Mouse (Mus musculus): ENCODE data around the gene Paqr7. TPM values are rescaled to one million over a fixed set of nuclear protein-coding genes. Genes with fewer than 3 reads are reported as not detected.

The Paqr7 gene
- polyA plus RNA-seq, 1 experiment from 2014 or later: 11.5 TPM

DNA sequence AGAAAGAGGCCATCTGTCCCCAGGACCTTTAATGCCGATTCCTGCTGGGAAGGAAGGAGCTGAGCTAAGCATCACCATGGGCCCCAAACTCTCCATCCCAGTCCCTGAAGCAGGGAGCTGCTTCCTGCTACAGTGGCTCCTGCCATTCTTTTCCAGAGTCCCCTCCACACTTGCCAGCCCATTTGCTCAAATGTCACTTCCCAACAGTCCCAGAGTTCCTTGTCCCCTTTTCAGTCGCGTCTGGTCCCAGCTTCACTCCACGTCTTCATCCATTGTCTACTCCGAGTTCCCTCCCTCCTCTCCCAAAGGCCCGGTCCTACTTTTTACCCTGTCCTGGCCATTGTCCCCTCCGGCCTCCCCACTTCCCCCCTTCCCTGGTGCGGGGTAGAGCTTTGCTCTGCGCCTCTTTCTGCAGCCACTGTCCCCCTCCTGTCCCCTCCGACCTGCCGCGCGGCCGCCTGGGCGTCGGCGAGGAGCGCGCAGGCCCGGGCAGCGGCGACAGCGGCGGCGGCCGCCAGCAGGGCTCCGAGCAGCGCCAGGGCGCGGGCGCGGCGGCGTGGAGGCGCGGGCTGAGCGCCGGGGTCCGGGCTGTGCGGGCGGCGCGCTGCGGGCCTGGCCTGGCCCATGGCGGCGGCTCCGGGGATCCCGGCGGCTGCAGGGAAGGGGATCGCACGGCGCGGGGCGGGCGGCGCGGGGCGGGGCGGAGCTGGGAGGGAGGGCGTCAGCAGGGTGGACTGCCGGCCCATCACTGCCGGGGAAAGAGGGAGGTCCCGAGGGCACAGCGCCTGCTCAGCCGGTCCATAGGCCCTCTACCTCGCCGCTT is 55.2 kb downstream of the Paqr7 start, which contains the start of gene Selenon:
TSS of gene Selenon (minus strand) at position 673 of the 823 bp plus-strand sequence.
- ATAC-seq (ENCODE audit: low FRiP score) (peak; percentile 82), DNase-seq (ENCODE audit: low spot score) (peak; percentile 60)
- H3K4me1 ChIP-seq (replicated peaks; ENCODE audit: control insufficient read depth, insufficient read depth, low read length): peaks cover 15% of the 10 kb centered on the region; the same call in 1 of the 2 replicates
- H3K36me3 ChIP-seq (replicated peaks; ENCODE audit: control insufficient read depth, insufficient read depth): peaks cover 27% of the 10 kb centered on the region
- H3K27ac ChIP-seq: peak within 1 kb of the TSS; percentile 90
- H3K4me3 ChIP-seq (replicated peaks; ENCODE audit: low read length): peak within 1 kb of the TSS; percentile 58
- peak within 1 kb of the TSS; percentile 57 for H3K4me2 ChIP-seq (replicated peaks)
- H3K27me3 ChIP-seq (ENCODE audit: control insufficient read depth, insufficient read depth, low read length): no peaks in the 10 kb centered on the region
- under 1% methylated on average over 54 of the region's 67 CpGs for WGBS
- peak within 1 kb of the TSS; percentile 83 for H3K9ac ChIP-seq
- 0 out of 2 replicates have a peak, but pooled peaks cover 5% of the 10 kb centered on the region for H3K9me3 ChIP-seq (ENCODE audit: control insufficient read depth, low read length)

GRCm38 (mm10) chr4:134553631-134554030 is 57.1 kb downstream of the Paqr7 start:
- Histone ChIP-seq H3K4me1 (replicated peaks; ENCODE audit: control insufficient read depth, insufficient read depth, low read length) (peaks cover 14% of the 10 kb centered on the region), H3K4me2 (replicated peaks) (no peak overlapping the region), H3K9me3 (ENCODE audit: control insufficient read depth, low read length) (0 out of 2 replicates have a peak, but pooled peaks cover 5% of the 10 kb centered on the region), H3K36me3 (replicated peaks; ENCODE audit: control insufficient read depth, insufficient read depth) (peaks cover 16% of the 10 kb centered on the region), H3K27ac (no peak overlapping the region), H3K4me3 (replicated peaks; ENCODE audit: low read length) (no peak overlapping the region), H3K27me3 (ENCODE audit: control insufficient read depth, insufficient read depth, low read length) (no peaks in the 10 kb centered on the region), H3K9ac (no peak overlapping the region)
- no peak for DNase-seq (ENCODE audit: low spot score)
- 79% methylated on average over 1 of the region's 1 CpGs for WGBS
- ATAC-seq (ENCODE audit: low FRiP score): no peak

GRCm38 (mm10) chr4:134555956-134556580 is 59.6 kb downstream of the Paqr7 start:
- DNase-seq (ENCODE audit: low spot score) (no peak), ATAC-seq (ENCODE audit: low FRiP score) (no peak)
- Histone ChIP-seq H3K9ac (no peak overlapping the region), H3K4me2 (replicated peaks) (no peak overlapping the region), H3K9me3 (ENCODE audit: control insufficient read depth, low read length) (no peaks in the 10 kb centered on the region), H3K4me1 (replicated peaks; ENCODE audit: control insufficient read depth, insufficient read depth, low read length) (peaks cover 13% of the 10 kb centered on the region), H3K27me3 (ENCODE audit: control insufficient read depth, insufficient read depth, low read length) (no peaks in the 10 kb centered on the region), H3K27ac (no peak overlapping the region), H3K36me3 (replicated peaks; ENCODE audit: control insufficient read depth, insufficient read depth) (no peaks in the 10 kb centered on the region), H3K4me3 (replicated peaks; ENCODE audit: low read length) (no peak overlapping the region)
- WGBS: 54% methylated on average over 8 of the region's 8 CpGs

DNA sequence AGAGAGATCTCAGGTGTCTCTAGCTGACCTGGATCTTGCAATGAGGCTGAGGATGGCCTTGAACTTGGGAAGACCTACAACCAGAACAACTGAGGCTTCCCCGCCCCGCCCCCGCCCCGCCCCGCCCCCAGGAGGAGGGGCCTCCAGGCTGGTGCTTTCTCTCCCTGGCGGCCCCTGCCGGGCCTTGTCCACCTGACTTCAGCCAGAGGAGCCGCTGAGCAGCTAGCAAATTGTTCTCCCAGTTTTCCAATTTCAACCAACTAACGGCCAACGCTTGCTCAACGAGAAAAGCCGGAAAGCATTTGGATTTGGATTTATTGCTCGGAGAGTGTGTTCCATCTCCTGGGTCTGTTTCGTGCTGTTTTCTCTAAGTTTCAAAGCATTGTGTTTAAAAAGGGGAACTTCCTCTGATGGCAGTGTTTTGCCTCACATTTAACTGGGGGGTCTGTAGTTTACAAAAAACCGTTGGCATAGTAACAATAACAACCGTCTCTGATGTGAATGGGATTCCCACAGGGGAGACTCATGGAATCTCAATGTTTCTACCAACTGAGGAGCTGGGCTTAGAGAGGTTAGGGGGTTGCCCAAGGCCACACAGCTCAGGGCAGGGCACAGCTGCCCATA is 61.2 kb downstream of the Paqr7 start:
- Histone ChIP-seq H3K27me3 (ENCODE audit: control insufficient read depth, insufficient read depth, low read length) (no peaks in the 10 kb centered on the region), H3K9me3 (ENCODE audit: control insufficient read depth, low read length) (no peaks in the 10 kb centered on the region), H3K36me3 (replicated peaks; ENCODE audit: control insufficient read depth, insufficient read depth) (no peaks in the 10 kb centered on the region), H3K9ac (no peak overlapping the region), H3K4me3 (replicated peaks; ENCODE audit: low read length) (no peak overlapping the region), H3K4me1 (replicated peaks; ENCODE audit: control insufficient read depth, insufficient read depth, low read length) (peaks cover 8% of the 10 kb centered on the region), H3K27ac (peak overlapping the region; percentile 11; the same call in 1 of the 2 replicates), H3K4me2 (replicated peaks) (no peak overlapping the region)
- 14% methylated on average over 10 of the region's 16 CpGs for WGBS
- DNase-seq (ENCODE audit: low spot score): no peak
- no peak for ATAC-seq (ENCODE audit: low FRiP score)

DNA sequence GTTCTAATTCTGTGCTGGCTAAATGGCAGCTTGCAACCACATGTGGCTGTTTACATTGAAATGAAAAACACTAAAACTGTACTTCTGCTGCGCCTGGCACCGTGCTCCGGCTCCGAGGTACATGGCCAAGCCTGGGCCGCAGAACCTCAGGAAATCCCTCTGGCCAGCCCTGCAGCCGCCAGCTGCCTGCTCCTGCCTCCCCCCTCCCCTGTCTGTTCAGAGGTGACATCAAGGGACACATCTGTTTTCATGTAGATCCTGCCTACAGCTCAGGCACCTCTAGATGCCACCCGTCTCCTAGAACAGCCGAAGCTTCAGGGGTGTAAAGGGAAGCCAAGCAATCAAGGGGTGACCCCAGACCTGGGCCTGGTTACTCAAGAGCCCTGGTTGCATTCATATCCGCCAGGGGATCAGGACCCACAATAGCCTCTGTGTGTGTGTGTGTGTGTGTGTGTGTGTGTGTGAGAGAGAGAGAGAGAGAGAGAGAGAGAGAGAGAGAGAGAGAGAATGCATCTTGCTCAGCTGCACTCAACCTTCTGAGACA is 62.1 kb downstream of the Paqr7 start:
- Histone ChIP-seq H3K27ac (no peak overlapping the region), H3K4me3 (replicated peaks; ENCODE audit: low read length) (no peak overlapping the region), H3K9ac (no peak overlapping the region), H3K27me3 (ENCODE audit: control insufficient read depth, insufficient read depth, low read length) (no peaks in the 10 kb centered on the region), H3K9me3 (ENCODE audit: control insufficient read depth, low read length) (no peaks in the 10 kb centered on the region), H3K4me2 (replicated peaks) (no peak overlapping the region), H3K36me3 (replicated peaks; ENCODE audit: control insufficient read depth, insufficient read depth) (no peaks in the 10 kb centered on the region), H3K4me1 (replicated peaks; ENCODE audit: control insufficient read depth, insufficient read depth, low read length) (peaks cover 8% of the 10 kb centered on the region)
- ATAC-seq (ENCODE audit: low FRiP score) (no peak), DNase-seq (ENCODE audit: low spot score) (no peak)
- WGBS: 49% methylated on average over 9 of the region's 9 CpGs

DNA sequence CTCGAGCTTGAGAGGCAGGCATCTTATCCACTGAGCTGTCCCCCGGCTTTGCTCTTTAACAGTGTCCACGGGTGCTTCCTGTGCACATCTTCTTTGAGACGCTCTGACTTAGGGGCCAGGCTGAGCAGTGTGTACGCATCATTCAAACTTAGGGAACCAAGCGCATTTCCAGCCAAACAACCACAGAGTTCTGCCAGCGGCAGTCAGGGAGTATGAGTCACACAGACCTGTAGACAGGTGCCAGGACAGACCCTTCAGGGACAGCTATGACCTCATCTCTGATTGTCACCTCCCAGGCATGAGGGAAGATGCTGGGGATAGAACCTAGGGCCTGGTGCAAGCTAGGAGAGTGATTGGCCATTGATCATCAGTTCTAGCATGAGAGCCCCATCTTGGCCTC is 62.7 kb downstream of the Paqr7 start:
- ATAC-seq (ENCODE audit: low FRiP score) (no peak), DNase-seq (ENCODE audit: low spot score) (no peak)
- no peak overlapping the region for H3K4me2 ChIP-seq (replicated peaks)
- H3K9me3 ChIP-seq (ENCODE audit: control insufficient read depth, low read length): no peaks in the 10 kb centered on the region
- peaks cover 8% of the 10 kb centered on the region for H3K4me1 ChIP-seq (replicated peaks; ENCODE audit: control insufficient read depth, insufficient read depth, low read length)
- H3K27me3 ChIP-seq (ENCODE audit: control insufficient read depth, insufficient read depth, low read length): no peaks in the 10 kb centered on the region
- no peak overlapping the region for H3K4me3 ChIP-seq (replicated peaks; ENCODE audit: low read length)
- no peaks in the 10 kb centered on the region for H3K36me3 ChIP-seq (replicated peaks; ENCODE audit: control insufficient read depth, insufficient read depth)
- no peak overlapping the region for H3K27ac ChIP-seq
- 85% methylated on average over 7 of the region's 7 CpGs for WGBS
- H3K9ac ChIP-seq: no peak overlapping the region

Small RNA genes lying within 50 kb of the gene (microRNA-seq; reads per million reads assigned to microRNA genes)
- 0.81 reads per million for gene Gm23634

Other genes with a start within 250 kb of the Paqr7 start
- 0.35 and 0.87 TPM in 2 replicates for gene Gm30191, start 249.8 kb upstream of the Paqr7 start, polyA plus RNA-seq (2014; fragmentation: Nextera tagmentation; extraction: Ambion mirVana)
- 16.4 and 16.9 TPM in 2 replicates for gene Grrp1, start 242.6 kb upstream of the Paqr7 start, polyA plus RNA-seq (2014; fragmentation: Nextera tagmentation; extraction: Ambion mirVana)
- 38.5 and 45.1 TPM in 2 replicates for gene Pdik1l, start 208.8 kb upstream of the Paqr7 start, polyA plus RNA-seq (2014; fragmentation: Nextera tagmentation; extraction: Ambion mirVana)
- 0.23 TPM in 1 of 2 replicates, not detected in the other for gene Trim63, start 181.6 kb upstream of the Paqr7 start, polyA plus RNA-seq (2014; fragmentation: Nextera tagmentation; extraction: Ambion mirVana)
- 0.13 and 0.14 TPM in 2 replicates for gene Slc30a2, start 153.5 kb upstream of the Paqr7 start, polyA plus RNA-seq (2014; fragmentation: Nextera tagmentation; extraction: Ambion mirVana)
- 0.30 and 0.58 TPM in 2 replicates for gene Extl1, start 112.8 kb upstream of the Paqr7 start, polyA plus RNA-seq (2014; fragmentation: Nextera tagmentation; extraction: Ambion mirVana)
- gene Pafah2, start 100.4 kb upstream of the Paqr7 start, polyA plus RNA-seq (2014; fragmentation: Nextera tagmentation; extraction: Ambion mirVana): 6.8 and 6.9 TPM in 2 replicates
- gene Stmn1, start 28.4 kb upstream of the Paqr7 start, polyA plus RNA-seq (2014; fragmentation: Nextera tagmentation; extraction: Ambion mirVana): 5,273 and 5,278 TPM in 2 replicates
- 0.40 and 0.91 TPM in 2 replicates for gene Aunip, start 14.3 kb downstream of the Paqr7 start, polyA plus RNA-seq (2014; fragmentation: Nextera tagmentation; extraction: Ambion mirVana)
- 184 and 202 TPM in 2 replicates for gene Mtfr1l, start 38.7 kb downstream of the Paqr7 start, polyA plus RNA-seq (2014; fragmentation: Nextera tagmentation; extraction: Ambion mirVana)
- 10.9 and 12.8 TPM in 2 replicates for gene Selenon, start 55.5 kb downstream of the Paqr7 start, polyA plus RNA-seq (2014; fragmentation: Nextera tagmentation; extraction: Ambion mirVana)
- 7.1 and 7.2 TPM in 2 replicates for gene Man1c1, start 207.6 kb downstream of the Paqr7 start, polyA plus RNA-seq (2014; fragmentation: Nextera tagmentation; extraction: Ambion mirVana)

All from hindbrain, embryonic 14.5 days (tissue).